Mouse (Mus musculus): ENCODE measurements at regions not wholly inside any gene's neighbourhood (a gene's known extent, or its start where the extent isn't known, plus 50 kb on each side); places are given as distances from the start of the nearest gene placed in this dataset.

DNA sequence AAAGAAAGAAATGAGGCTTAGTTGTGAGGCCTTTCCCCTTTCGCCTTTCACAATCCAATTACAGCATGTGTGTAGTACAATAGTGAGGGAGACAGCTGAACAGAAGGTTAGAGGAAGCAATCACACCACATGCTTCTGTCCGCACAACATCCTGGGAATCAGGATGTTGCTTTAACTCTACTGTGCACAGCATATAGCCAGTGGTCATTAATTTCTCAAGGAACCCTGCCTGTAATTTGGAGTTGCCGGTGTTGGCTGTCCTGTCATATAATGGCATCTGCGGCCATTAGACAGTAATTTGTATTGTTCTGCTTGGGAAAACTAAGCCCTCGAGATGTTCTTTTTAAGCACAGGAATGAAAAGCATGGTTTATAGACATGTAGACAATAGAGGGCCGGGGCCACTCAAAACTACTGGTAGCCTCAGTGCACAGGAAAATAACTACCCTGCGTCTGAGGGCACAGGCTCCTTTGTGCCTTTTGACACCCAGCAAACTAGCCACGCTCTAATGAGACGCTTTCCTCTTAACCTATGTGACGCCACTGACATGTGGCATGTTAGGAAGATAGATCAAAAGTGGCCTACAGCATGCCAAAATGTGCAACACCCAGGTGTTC, 233.2 kb upstream of the Robo2 start:
- no peak for ATAC-seq (replicated peaks; ENCODE audit: insufficient number of reproducible peaks, low FRiP score, low TSS enrichment, poor library complexity, severe bottlenecking)

DNA sequence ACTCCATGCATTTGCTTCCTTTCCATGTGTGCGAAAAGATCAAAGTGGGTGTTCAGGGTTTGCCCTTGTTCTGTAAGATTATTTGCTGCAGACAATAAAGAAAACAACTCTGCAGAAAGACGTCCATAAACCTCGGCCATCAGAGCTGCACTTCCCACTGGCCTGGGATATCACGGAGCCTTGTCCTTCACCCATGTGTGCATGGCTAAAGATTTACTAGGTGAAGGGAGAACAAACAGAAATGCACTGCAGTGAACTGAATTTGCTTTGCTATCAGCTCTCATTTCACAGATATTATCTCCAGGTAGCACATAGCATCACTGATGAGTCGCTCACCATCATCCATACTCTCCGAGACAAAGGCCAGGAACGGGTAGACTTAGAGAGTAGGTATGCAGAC, 228.2 kb upstream of the Robo2 start:
- ATAC-seq (replicated peaks; ENCODE audit: insufficient number of reproducible peaks, low FRiP score, low TSS enrichment, poor library complexity, severe bottlenecking) = no peak

DNA sequence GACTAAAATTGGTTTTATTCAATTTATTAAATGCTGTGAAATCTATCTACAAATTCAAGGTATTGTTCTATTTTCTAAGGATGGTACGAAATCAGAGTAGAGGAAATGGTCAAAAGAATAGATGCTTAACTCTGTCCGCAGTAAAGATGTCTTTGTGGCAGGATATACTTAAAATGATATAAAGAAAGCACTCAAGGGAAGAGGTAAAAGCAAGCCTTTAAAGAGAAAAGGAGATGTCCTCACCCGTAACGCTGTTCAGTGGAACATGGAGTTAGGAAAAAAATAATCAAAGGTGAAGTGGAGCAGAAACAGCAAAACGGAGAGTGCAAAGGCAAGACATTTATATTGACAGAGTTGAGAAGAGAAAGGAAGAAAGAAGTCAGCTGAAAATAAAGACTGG, 226.0 kb upstream of the Robo2 start:
- no peak for ATAC-seq (replicated peaks; ENCODE audit: insufficient number of reproducible peaks, low FRiP score, low TSS enrichment, poor library complexity, severe bottlenecking)

DNA sequence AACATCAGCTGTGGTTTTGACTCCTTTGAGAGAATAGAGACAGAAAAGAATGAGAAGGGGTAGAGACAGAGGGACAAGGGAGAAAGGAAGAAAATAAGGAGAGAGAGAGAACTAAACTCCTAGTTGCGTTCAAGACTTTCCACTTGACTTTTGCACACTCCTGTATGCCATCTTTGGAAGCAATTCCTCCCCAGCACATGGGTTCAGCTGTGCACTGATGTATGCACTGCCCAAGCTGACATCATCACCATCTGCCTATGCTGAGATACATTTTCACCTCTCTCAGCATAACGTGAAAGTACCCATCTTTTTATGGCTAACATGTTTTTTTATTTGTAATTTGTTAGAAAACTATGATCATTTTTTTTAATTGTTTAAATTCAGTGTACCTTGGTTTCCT, 214.2 kb upstream of the Robo2 start:
- no peak for ATAC-seq (replicated peaks; ENCODE audit: insufficient number of reproducible peaks, low FRiP score, low TSS enrichment, poor library complexity, severe bottlenecking)

DNA sequence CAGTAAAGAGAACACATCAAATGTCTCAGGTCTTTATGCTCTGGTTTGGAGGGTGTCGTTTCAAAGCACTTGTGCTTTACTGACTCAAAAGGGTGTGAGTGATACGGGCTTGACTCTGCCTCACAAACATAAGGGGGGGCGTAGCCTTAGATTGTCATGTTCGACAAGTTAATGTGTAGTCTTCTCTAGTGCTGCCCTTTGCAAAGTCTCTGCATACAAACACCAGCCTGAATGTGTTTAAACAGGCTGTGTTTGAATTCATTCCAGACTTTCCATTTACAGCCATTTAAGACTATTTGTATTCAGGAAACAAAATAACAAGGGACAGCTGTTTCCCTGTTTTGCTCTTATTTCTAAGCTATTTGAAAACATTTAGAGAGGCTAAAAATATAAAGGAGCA, 200.4 kb upstream of the Robo2 start:
- no peak for ATAC-seq (replicated peaks; ENCODE audit: insufficient number of reproducible peaks, low FRiP score, low TSS enrichment, poor library complexity, severe bottlenecking)

DNA sequence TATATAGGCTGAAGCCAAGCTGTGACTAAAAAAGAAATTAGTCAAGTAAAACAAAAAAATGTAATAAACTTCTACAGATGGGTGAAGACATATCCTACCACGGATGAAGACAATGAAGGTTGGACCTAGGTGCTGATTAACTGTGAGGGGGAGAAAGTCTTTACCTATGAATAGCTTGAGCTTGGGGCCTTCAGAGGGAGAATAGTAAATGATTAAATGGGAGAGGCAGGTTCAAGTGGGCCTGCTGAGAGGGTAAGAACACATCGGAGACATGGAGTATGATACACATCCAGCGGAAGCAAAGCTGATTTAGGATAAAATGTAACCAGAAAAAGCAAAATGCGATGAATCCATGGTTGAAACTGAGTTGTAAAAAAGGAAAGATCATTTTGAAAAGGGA, 197.9 kb upstream of the Robo2 start:
- no peak for ATAC-seq (replicated peaks; ENCODE audit: insufficient number of reproducible peaks, low FRiP score, low TSS enrichment, poor library complexity, severe bottlenecking)

DNA sequence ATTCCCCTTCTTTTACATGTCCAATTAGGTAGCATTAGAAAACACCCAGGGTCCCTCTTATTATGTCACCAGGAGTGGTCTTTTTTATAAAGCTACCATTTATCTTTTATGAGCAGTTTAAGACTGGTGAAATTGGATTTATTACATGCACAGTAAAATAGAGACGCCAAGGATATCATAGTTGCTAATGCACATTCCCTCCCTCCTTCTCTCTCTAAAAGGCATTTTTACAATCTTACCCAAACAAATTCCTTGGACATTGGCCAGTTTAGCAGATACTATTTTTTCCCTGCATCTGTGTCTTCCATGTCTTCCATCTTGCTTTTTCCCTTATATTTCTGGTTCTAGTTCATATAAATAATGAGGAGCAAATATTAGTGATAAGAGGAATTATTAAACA, 186.7 kb upstream of the Robo2 start:
- ATAC-seq (replicated peaks; ENCODE audit: insufficient number of reproducible peaks, low FRiP score, low TSS enrichment, poor library complexity, severe bottlenecking) = no peak

DNA sequence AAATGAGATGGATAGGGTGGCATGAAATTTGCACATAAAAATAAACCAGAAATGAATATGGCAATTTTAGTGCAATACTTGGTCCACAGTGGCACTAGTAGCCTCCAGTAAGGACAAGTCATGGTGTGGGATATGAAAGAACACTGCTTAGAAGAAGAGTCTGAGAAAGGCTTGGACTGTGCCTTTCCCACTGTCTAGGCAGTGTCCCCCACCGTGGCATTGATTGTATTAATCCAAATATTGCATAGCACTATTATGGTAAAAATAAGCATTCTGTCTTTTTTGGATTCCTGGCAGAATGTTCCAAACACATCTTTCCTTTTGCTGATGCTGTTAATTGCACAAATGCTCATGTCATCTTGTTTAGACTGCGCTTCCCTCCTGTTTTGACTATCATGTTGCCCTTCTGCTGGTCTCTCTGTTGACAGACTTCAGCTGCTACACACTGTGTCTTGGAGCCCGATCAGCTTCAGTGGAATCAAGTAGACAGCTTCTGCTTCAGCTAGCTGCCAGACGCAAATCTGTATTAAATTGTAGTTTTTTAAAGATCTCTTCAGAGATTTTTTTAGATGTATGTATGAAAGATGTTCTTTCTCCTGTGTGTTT, 186.2 kb upstream of the Robo2 start:
- ATAC-seq (replicated peaks; ENCODE audit: insufficient number of reproducible peaks, low FRiP score, low TSS enrichment, poor library complexity, severe bottlenecking) = no peak

DNA sequence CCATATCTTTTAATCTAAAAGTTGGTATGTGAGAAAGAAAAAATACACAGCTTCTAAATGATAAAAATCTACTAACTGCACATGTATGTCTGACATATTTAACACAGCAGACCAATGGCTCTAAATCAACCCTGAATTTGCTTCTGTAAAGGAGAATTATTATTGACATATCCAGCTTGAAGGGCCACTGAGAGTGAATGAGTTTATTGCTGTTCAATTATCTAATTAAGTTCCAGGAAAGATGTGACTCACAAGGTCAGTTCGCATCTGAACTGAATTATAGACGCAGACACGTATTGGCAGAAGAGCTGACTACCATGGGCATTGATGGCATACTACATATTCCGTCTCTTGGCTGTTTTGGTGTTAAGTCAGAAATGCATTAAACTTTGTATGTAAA, 180.3 kb upstream of the Robo2 start:
- no peak for ATAC-seq (replicated peaks; ENCODE audit: insufficient number of reproducible peaks, low FRiP score, low TSS enrichment, poor library complexity, severe bottlenecking)

DNA sequence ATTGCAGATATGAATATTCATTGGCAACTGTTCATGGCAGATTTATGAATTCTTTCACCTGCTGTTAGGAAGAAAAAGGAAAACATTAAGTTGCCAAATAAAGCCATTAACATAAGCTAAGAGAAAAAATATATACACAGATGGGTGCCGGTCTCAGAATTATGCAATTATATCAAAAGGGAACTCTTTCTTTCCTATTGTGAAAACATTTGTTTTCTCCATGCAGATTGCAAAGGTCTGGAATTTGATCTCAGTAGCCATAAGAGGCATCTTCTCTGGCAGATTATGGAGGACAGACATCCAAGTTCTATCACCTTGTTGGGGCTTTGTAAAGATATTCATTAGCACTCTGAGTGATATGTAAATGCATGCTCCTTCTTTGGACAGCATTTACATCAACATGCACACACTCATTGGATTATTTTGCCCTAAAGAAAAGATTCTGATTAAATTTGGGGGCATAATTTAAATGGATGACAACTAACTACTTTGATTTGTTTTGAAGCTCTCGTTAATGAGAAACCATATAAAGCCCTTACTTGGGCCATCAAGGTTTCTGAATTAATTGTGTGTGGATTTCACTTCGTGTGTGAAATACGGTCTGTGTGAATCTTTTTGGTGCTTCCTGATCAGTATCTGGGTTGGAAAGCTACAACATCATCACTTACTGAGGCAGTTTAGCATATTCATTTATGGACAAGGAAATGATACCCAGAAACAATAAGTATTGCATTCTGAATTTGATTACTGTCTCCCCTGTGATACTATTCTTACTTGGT, 171.2 kb upstream of the Robo2 start:
- no peak for ATAC-seq (replicated peaks; ENCODE audit: insufficient number of reproducible peaks, low FRiP score, low TSS enrichment, poor library complexity, severe bottlenecking)

DNA sequence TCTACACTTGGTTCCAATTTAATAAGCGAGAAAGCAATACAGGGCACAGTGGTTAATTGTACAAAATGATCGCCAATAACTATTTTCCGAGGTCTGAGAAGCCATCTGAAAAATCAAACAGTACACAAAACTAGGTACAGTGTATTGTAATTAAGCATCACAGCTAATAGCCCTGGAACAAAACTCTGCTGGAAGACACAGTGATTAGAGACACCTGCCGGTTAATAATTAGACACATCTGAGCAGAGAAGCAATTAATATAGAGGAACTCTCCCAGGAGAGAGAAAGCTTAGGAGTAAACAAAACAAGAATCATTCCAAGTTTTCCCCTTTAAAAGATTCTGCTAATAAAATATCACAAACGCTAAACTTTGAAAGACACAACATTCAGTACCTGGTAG, 136.7 kb upstream of the Robo2 start:
- no peak for ATAC-seq (replicated peaks; ENCODE audit: insufficient number of reproducible peaks, low FRiP score, low TSS enrichment, poor library complexity, severe bottlenecking)

DNA sequence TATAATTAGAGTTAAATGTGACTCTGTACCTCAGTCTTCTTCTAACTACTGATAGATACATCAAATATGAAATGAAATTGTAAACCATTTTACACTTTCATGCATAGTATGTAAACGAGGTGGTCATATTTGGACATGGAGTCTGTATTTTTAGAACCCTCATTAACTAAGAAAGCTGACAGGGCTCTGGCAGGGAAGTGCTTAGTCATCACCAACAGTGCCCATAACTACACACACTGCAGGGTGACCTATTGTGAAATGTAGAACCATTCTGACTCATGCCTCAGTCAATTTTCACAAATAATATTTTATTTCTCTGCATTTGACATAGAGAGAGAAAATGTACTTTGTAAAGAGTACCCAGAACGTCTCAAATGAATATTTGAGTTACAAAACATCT, 118.9 kb upstream of the Robo2 start:
- ATAC-seq (replicated peaks; ENCODE audit: insufficient number of reproducible peaks, low FRiP score, low TSS enrichment, poor library complexity, severe bottlenecking) = no peak

DNA sequence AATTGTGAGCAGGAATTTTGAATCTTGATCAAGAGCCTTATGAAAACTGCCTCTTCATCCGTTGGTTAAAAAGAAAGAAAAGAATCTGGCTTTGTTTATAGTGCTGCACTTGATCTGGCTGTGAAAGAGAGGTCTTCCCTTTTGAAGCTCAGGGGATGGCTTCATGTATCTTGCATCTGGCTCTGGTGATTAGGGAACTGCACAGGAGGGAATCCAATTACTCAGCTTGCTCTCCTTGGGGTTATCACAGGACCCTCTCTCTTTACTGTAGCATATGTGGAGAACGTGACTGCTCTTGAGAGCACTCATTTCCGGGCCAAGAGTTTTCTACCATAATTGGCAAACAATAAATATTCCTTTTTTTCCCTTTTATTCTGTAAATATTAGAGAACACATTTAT, 116.6 kb upstream of the Robo2 start:
- no peak for ATAC-seq (replicated peaks; ENCODE audit: insufficient number of reproducible peaks, low FRiP score, low TSS enrichment, poor library complexity, severe bottlenecking)

DNA sequence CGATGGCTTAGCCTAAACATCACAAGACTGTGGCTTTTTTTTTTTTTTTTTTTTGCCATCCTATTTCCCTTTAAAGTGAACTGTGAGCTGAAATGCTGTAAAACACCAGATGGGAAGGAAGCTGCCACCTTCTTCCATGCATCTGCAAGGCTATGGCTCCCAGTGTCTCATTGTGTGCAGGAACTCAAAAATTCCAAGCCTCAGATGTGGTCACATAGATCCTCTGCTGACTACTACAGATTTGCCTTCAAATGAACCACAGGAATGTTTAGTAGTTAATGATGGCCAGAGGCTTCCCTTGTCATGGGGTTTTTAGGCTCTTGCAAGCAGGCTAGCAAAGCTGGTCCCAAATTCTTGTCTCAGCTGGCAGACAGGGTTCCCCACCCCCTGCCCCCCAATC, 114.9 kb upstream of the Robo2 start:
- ATAC-seq (replicated peaks; ENCODE audit: insufficient number of reproducible peaks, low FRiP score, low TSS enrichment, poor library complexity, severe bottlenecking) = no peak

DNA sequence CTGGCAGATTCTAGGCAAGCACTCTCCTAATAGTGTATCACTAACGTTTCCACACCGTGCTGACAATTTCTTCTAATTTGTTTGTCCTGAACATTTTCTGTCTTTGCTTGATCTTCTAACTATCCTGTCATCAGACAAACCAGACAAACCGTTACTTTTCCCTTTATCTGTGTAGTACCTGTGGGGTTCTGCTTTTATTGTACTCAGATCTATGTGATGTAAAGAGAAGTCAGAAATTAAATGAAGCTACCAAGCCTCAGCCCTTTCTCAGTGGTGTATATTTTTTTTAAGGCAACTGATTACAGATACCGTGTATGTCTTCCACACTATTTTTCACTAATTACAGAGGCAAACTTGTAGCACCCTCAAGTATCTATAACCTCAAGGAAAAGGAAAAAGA, 108.9 kb upstream of the Robo2 start:
- no peak for ATAC-seq (replicated peaks; ENCODE audit: insufficient number of reproducible peaks, low FRiP score, low TSS enrichment, poor library complexity, severe bottlenecking)

DNA sequence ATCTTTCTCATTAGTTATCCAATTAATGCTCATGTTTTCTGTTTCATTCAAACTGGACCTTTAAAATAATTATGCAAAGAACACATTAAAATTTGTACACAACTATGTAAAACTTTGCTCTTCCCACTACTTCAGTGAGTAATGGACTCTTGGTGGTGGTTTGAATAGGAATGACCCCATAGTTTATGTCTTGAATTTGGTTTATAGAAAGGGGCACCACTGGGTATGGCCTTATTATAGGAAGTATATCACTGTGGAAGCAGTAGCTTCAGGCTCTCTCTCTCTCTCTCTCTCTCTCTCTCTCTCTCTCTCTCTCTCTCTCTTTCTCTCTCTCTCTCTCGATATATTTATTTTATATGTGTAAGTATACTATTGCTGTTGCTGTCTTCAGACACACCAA, 106.3 kb upstream of the Robo2 start:
- no peak for ATAC-seq (replicated peaks; ENCODE audit: insufficient number of reproducible peaks, low FRiP score, low TSS enrichment, poor library complexity, severe bottlenecking)

DNA sequence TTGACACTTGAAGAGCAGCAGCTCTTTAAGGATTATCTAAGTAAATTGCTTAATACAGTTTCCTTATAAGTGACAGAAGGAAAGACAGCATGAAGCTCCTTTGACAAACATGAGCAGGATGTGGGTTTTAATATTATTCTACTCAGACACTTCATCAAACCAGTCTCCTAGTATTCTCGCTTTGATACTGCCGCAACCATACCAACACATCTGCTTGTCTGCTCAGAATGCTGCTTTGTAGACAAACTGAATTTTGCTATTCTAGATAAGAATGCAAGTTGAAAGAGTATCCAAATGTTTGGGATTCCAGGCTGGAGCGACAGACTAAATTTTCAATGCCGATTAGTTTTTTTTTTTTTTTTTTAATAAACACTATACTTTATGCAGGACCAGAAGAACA, 105.7 kb upstream of the Robo2 start:
- no peak for ATAC-seq (replicated peaks; ENCODE audit: insufficient number of reproducible peaks, low FRiP score, low TSS enrichment, poor library complexity, severe bottlenecking)

DNA sequence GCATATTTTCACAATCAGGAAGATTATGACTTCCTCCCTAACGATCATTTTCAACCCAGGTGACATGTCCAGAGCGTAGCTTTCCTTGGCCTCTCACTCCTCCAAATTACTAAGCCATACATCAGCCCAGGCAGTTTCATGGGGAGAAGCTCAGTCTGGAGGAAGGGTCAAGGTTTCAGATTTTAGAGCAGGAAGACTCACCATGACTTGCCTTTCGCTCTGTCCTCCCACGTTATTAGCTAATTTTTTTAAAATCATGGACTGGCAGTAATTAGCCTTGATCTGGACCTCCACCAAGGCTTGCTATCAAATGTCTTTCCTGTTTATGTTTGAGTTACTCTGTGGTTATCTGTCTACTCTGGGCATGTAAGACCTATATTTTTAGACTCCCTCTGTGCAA, 102.9 kb upstream of the Robo2 start:
- no peak for ATAC-seq (replicated peaks; ENCODE audit: insufficient number of reproducible peaks, low FRiP score, low TSS enrichment, poor library complexity, severe bottlenecking)

DNA sequence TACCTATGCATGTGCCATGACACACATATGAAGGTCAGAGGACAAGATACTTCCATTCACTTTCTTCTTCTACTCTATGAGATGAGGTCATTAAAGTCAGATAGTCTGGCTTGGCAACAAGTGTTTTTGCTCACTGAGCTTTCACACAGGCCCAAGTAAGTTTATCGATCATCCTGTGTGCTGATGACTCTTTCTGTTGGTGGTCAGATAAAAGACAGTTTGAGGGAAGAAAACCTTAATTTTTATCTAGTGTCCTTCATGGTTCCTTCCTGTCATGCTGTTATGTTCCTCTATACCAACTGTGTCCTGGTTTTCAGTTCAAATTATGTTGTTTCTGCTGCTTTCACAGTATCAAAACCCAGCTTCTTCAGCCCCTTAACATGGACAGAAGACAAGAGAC, 98.8 kb upstream of the Robo2 start:
- no peak for ATAC-seq (replicated peaks; ENCODE audit: insufficient number of reproducible peaks, low FRiP score, low TSS enrichment, poor library complexity, severe bottlenecking)

DNA sequence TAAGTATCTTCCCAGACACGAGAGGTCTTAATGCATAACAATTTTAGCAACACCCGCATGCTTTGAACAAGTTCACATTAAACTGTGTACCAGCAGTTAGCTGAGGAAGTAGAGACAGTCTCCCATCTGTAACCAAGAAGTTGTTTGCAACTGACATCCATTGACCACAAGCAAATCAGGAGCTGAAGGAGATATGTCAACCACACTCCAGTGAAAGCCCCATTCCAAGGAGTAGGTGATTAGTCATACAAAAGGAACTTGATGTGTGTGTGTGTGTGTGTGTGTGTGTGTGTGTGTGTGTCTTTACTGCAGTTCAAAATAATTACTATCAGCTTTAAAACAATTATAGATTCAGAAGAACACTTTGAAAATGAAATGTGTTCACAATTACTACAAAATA, 97.9 kb upstream of the Robo2 start:
- no peak for ATAC-seq (replicated peaks; ENCODE audit: insufficient number of reproducible peaks, low FRiP score, low TSS enrichment, poor library complexity, severe bottlenecking)

Measured in monocyte, adult 5-6 weeks (primary cell).